Mouse (Mus musculus): ENCODE results near the gene Scgb1a1.
"Not testable (repeated sequence)": the region's sequence is repeated elsewhere in the genome, so short reads cannot be mapped to it uniquely, and the experiment has no call there.

Scgb1a1 gene

GRCm38 (mm10) chr19:9065621-9066561 lies 21.9 kb downstream of the Scgb1a1 start:
- peak; percentile 52 for DNase-seq (ENCODE audit: low read depth, low spot score)
- H3K27me3 ChIP-seq (ENCODE audit: control insufficient read depth, insufficient read depth, low read length, poor library complexity, severe bottlenecking) = no peaks in the 10 kb centered on the region
- no peaks in the 10 kb centered on the region for H3K36me3 ChIP-seq (ENCODE audit: control insufficient read depth, insufficient read depth, low read length, poor library complexity, severe bottlenecking)

- no peaks in the 10 kb centered on the region for H3K36me3 ChIP-seq (ENCODE audit: control insufficient read depth, insufficient read depth, low read length, poor library complexity, severe bottlenecking)
- no peak for DNase-seq (ENCODE audit: low read depth, low spot score)
- no peaks in the 10 kb centered on the region for H3K27me3 ChIP-seq (ENCODE audit: control insufficient read depth, insufficient read depth, low read length, poor library complexity, severe bottlenecking)
Measured at GRCm38 (mm10) chr19:9063831-9064230, 23.9 kb downstream of the Scgb1a1 start.

GRCm38 (mm10) chr19:9062822-9063221 lies 24.9 kb downstream of the Scgb1a1 start:
- H3K27me3 ChIP-seq (ENCODE audit: control insufficient read depth, insufficient read depth, low read length, poor library complexity, severe bottlenecking) = no peaks in the 10 kb centered on the region
- no peaks in the 10 kb centered on the region for H3K36me3 ChIP-seq (ENCODE audit: control insufficient read depth, insufficient read depth, low read length, poor library complexity, severe bottlenecking)
- no peak for DNase-seq (ENCODE audit: low read depth, low spot score)

GRCm38 (mm10) chr19:9061221-9061893 lies 26.4 kb downstream of the Scgb1a1 start:
- Histone ChIP-seq H3K36me3 (ENCODE audit: control insufficient read depth, insufficient read depth, low read length, poor library complexity, severe bottlenecking) (no peaks in the 10 kb centered on the region), H3K27me3 (ENCODE audit: control insufficient read depth, insufficient read depth, low read length, poor library complexity, severe bottlenecking) (no peaks in the 10 kb centered on the region)
- no peak for DNase-seq (ENCODE audit: low read depth, low spot score)

- no peaks in the 10 kb centered on the region for H3K27me3 ChIP-seq (ENCODE audit: control insufficient read depth, insufficient read depth, low read length, poor library complexity, severe bottlenecking)
- no peak for DNase-seq (ENCODE audit: low read depth, low spot score)
- H3K36me3 ChIP-seq (ENCODE audit: control insufficient read depth, insufficient read depth, low read length, poor library complexity, severe bottlenecking) = no peaks in the 10 kb centered on the region
Measured at GRCm38 (mm10) chr19:9060103-9060502, 27.7 kb downstream of the Scgb1a1 start.

GRCm38 (mm10) chr19:9059391-9059790 lies 28.4 kb downstream of the Scgb1a1 start:
- no peaks in the 10 kb centered on the region for H3K27me3 ChIP-seq (ENCODE audit: control insufficient read depth, insufficient read depth, low read length, poor library complexity, severe bottlenecking)
- no peak for DNase-seq (ENCODE audit: low read depth, low spot score)

GRCm38 (mm10) chr19:9058944-9059343 lies 28.8 kb downstream of the Scgb1a1 start:
- H3K27me3 ChIP-seq (ENCODE audit: control insufficient read depth, insufficient read depth, low read length, poor library complexity, severe bottlenecking) = no peaks in the 10 kb centered on the region
- H3K36me3 ChIP-seq (ENCODE audit: control insufficient read depth, insufficient read depth, low read length, poor library complexity, severe bottlenecking) = no peaks in the 10 kb centered on the region
- no peak for DNase-seq (ENCODE audit: low read depth, low spot score)

More at GRCm38 (mm10) chr19:9059391-9059790, 28.4 kb downstream of the Scgb1a1 start:
- no peaks in the 10 kb centered on the region for H3K36me3 ChIP-seq (ENCODE audit: control insufficient read depth, insufficient read depth, low read length, poor library complexity, severe bottlenecking)

- no peaks in the 10 kb centered on the region for H3K36me3 ChIP-seq (ENCODE audit: control insufficient read depth, insufficient read depth, low read length, poor library complexity, severe bottlenecking)
- no peak for DNase-seq (ENCODE audit: low read depth, low spot score)
- no peaks in the 10 kb centered on the region for H3K27me3 ChIP-seq (ENCODE audit: control insufficient read depth, insufficient read depth, low read length, poor library complexity, severe bottlenecking)
Measured at GRCm38 (mm10) chr19:9058331-9058884, 29.4 kb downstream of the Scgb1a1 start.

GRCm38 (mm10) chr19:9057679-9058078 lies 30.1 kb downstream of the Scgb1a1 start:
- no peak for DNase-seq (ENCODE audit: low read depth, low spot score)
- H3K36me3 ChIP-seq (ENCODE audit: control insufficient read depth, insufficient read depth, low read length, poor library complexity, severe bottlenecking) = no peaks in the 10 kb centered on the region
- H3K27me3 ChIP-seq (ENCODE audit: control insufficient read depth, insufficient read depth, low read length, poor library complexity, severe bottlenecking) = no peaks in the 10 kb centered on the region

GRCm38 (mm10) chr19:9055703-9056355 lies 31.9 kb downstream of the Scgb1a1 start:
- Histone ChIP-seq H3K27me3 (ENCODE audit: control insufficient read depth, insufficient read depth, low read length, poor library complexity, severe bottlenecking) (no peaks in the 10 kb centered on the region), H3K36me3 (ENCODE audit: control insufficient read depth, insufficient read depth, low read length, poor library complexity, severe bottlenecking) (no peaks in the 10 kb centered on the region)
- no peak for DNase-seq (ENCODE audit: low read depth, low spot score)

- H3K36me3 ChIP-seq (ENCODE audit: control insufficient read depth, insufficient read depth, low read length, poor library complexity, severe bottlenecking) = no peaks in the 10 kb centered on the region
- H3K27me3 ChIP-seq (ENCODE audit: control insufficient read depth, insufficient read depth, low read length, poor library complexity, severe bottlenecking) = no peaks in the 10 kb centered on the region
- DNase-seq (ENCODE audit: low read depth, low spot score) = peak; percentile 78
Measured at GRCm38 (mm10) chr19:9055153-9055552, 32.6 kb downstream of the Scgb1a1 start.

- no peak for DNase-seq (ENCODE audit: low read depth, low spot score)
- Histone ChIP-seq H3K27me3 (ENCODE audit: control insufficient read depth, insufficient read depth, low read length, poor library complexity, severe bottlenecking) (no peaks in the 10 kb centered on the region), H3K36me3 (ENCODE audit: control insufficient read depth, insufficient read depth, low read length, poor library complexity, severe bottlenecking) (no peaks in the 10 kb centered on the region)
Measured at GRCm38 (mm10) chr19:9052803-9053431, 34.8 kb downstream of the Scgb1a1 start.

GRCm38 (mm10) chr19:9051985-9052384 lies 35.8 kb downstream of the Scgb1a1 start:
- H3K27me3 ChIP-seq (ENCODE audit: control insufficient read depth, insufficient read depth, low read length, poor library complexity, severe bottlenecking); H3K36me3 ChIP-seq (ENCODE audit: control insufficient read depth, insufficient read depth, low read length, poor library complexity, severe bottlenecking); DNase-seq (ENCODE audit: low read depth, low spot score): not testable (repeated sequence)
